ENCODE assay signal across 8 mouse cellular contexts in the genomic region with DNA sequence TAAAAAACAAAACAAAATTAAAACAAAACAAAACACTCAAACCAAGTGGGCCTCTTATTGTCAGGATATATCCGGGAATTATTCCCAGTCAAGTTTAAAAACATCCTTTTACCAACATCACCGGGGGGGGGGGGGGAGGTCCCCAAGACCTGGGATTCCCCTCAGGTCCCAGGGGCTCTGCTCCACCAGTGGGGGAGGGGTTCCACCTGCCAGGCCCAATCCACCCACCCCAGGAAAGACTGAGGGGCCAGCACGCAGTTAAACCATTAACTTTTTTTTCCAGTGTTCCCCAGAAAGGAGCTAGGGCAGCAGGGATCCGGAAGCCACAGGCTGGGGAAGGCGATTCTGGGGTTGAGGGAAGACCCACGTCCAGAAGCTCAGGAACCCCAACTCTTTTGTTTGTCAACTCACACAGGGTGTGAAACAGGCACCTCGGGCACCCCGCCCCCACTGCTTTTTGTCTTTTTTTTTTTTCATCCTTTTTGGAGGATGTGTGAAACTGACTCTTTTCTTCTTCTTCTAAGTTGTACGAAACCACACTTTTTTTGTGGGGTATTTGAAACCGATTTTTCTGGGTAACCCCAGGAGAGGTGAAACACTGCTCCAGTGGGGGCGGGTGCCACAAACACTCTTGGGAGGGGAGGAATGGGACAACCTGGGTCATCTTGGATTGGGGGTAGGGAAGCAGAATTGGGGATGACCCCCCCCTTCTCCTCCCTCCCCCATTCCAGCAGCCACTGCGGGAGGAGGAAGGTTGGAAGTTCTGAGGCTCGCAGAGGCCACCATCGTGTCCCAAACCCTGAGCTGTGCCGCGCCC. TPM values are rescaled to one million over a fixed set of nuclear protein-coding genes. Genes with fewer than 3 reads are reported as not detected.
DNase-seq lines count a peak whose midpoint lies in the region; ATAC-seq and TF ChIP-seq lines count a peak whose summit lies in the region.

No protein-coding gene starts in this region.

- peak overlapping the region; percentile 94 for H3K4me2 ChIP-seq in embryonic facial prominence, embryonic 12.5 days (replicated peaks)
- H3K4me2 ChIP-seq in hindbrain, embryonic 15.5 days = peak overlapping the region; percentile 83
- H3K4me2 ChIP-seq in myocyte (ENCODE audit: low read depth) = peak overlapping the region; percentile 97

- H3K27me3 ChIP-seq in embryonic facial prominence, embryonic 12.5 days = no peaks in the 10 kb centered on the region
- H3K27me3 ChIP-seq in hindbrain, embryonic 15.5 days = no peaks in the 10 kb centered on the region
- H3K27me3 ChIP-seq in myocyte (ENCODE audit: control insufficient read depth, insufficient read depth, insufficient read length) = no peaks in the 10 kb centered on the region

- 0 out of 2 replicates have a peak, but pooled peaks cover 5% of the 10 kb centered on the region for H3K4me1 ChIP-seq in lung, adult 2 months (ENCODE audit: control insufficient read depth, insufficient read depth, low read length)
- H3K4me1 ChIP-seq in embryonic facial prominence, embryonic 12.5 days = peaks cover 8% of the 10 kb centered on the region
- peaks cover 24% of the 10 kb centered on the region for H3K4me1 ChIP-seq in hindbrain, embryonic 15.5 days (replicated peaks)

- peaks cover 32% of the 10 kb centered on the region for H3K79me2 ChIP-seq in myocyte (ENCODE audit: control insufficient read depth, insufficient read depth)

- peak overlapping the region; percentile 92 for H3K4me3 ChIP-seq in lung, adult 2 months (replicated peaks; ENCODE audit: extremely low read depth, low read depth, low read length)
- H3K4me3 ChIP-seq in embryonic facial prominence, embryonic 12.5 days = peak overlapping the region; percentile 94
- peak overlapping the region; percentile 94 for H3K4me3 ChIP-seq in hindbrain, embryonic 15.5 days
- peak overlapping the region; percentile 70 for H3K4me3 ChIP-seq in myocyte

- TF ChIP-seq CTCF in lung, adult 2 months (IDR thresholded peaks at IDR 0.05; ENCODE audit: insufficient read depth, low read length) = no peak

- TF ChIP-seq POLR2A in lung, adult 2 months (IDR thresholded peaks at IDR 0.05; ENCODE audit: borderline replicate concordance, extremely low read depth, low read depth, low read length) = no peak
- no peak for TF ChIP-seq POLR2A in myocyte (IDR thresholded peaks at IDR 0.05; ENCODE audit: insufficient read length, low read depth)

- H3ac ChIP-seq in myocyte (ENCODE audit: control insufficient read depth, insufficient read length) = peak overlapping the region; percentile 78

- H3K36me3 ChIP-seq in embryonic facial prominence, embryonic 12.5 days = peaks cover 44% of the 10 kb centered on the region
- H3K36me3 ChIP-seq in hindbrain, embryonic 15.5 days = peaks cover 24% of the 10 kb centered on the region
- H3K36me3 ChIP-seq in myocyte (ENCODE audit: control insufficient read depth, insufficient read depth) = peaks cover 15% of the 10 kb centered on the region

- H3K9ac ChIP-seq in embryonic facial prominence, embryonic 12.5 days = peak overlapping the region; percentile 100
- H3K9ac ChIP-seq in hindbrain, embryonic 15.5 days = peak overlapping the region; percentile 94

- H3K27ac ChIP-seq in embryonic facial prominence, embryonic 12.5 days = peak overlapping the region; percentile 94
- H3K27ac ChIP-seq in hindbrain, embryonic 15.5 days (replicated peaks) = no peak overlapping the region

- no peak for ATAC-seq in embryonic facial prominence, embryonic 12.5 days (ENCODE audit: insufficient number of reproducible peaks, insufficient read depth, low FRiP score, low TSS enrichment)
- ATAC-seq in hindbrain, embryonic 15.5 days (ENCODE audit: low FRiP score, low read depth) = no peak

- no peaks in the 10 kb centered on the region for H3K9me3 ChIP-seq in embryonic facial prominence, embryonic 12.5 days
- no peaks in the 10 kb centered on the region for H3K9me3 ChIP-seq in hindbrain, embryonic 15.5 days

- DNase-seq in lung, adult 2 months = no peak
- no peak for DNase-seq in lung, adult 18-20 months
- no peak for DNase-seq in urinary bladder, postnatal 4 days (ENCODE audit: low spot score in 2 of 2)
- no peak for DNase-seq in embryo, embryonic 10 days (ENCODE audit: low spot score)
- no peak for DNase-seq in right cerebral cortex, postnatal 25 days

- WGBS in lung, adult 2 months = 11% methylated on average over 16 of the region's 16 CpGs
- WGBS in embryonic facial prominence, embryonic 12.5 days = 18% methylated on average over 16 of the region's 16 CpGs
- WGBS in hindbrain, embryonic 15.5 days = 19% methylated on average over 16 of the region's 16 CpGs

TF ChIP-seq in myocyte, 11 proteins besides CTCF, POLR2A, EP300 and RAD21:
- TF ChIP-seq MAX (IDR thresholded peaks at IDR 0.05; ENCODE audit: low read depth) (no peak), TCF12 (IDR thresholded peaks at IDR 0.05; ENCODE audit: insufficient read depth, poor library complexity, severe bottlenecking) (no peak), MYOD1 (IDR thresholded peaks at IDR 0.05; ENCODE audit: control insufficient read depth in 1 of 3, insufficient read length in 2 of 3, low read depth in 2 of 3) (no peak), SRF (IDR thresholded peaks at IDR 0.05; ENCODE audit: control insufficient read depth, insufficient read length, low read depth) (no peak)

RNA-seq across cellular contexts. Expression of gene Tcf3, which starts 1.7 kb away (rescaled TPM):
- polyA plus RNA-seq in lung, adult 2 months (2012; rRNA removed) = 94.7 and 98.6 TPM in 2 replicates
- 251 and 258 TPM in 2 replicates for polyA plus RNA-seq in embryonic facial prominence, embryonic 12.5 days (2016; fragmentation: Nextera tagmentation; extraction: Ambion mirVana)
- 52.5 and 54.7 TPM in 2 replicates for polyA plus RNA-seq in hindbrain, embryonic 15.5 days (2015; fragmentation: Nextera tagmentation; extraction: Ambion mirVana)
- 67.5 TPM for polyA plus RNA-seq in myocyte (2012; fragmentation: generic; extraction: Trizol)

RNA-seq across cellular contexts. Expression of gene Uqcr11, which starts 25.1 kb away (rescaled TPM):
- 1,202 and 1,263 TPM in 2 replicates for polyA plus RNA-seq in lung, adult 2 months (2012; rRNA removed)
- 403 and 464 TPM in 2 replicates for polyA plus RNA-seq in embryonic facial prominence, embryonic 12.5 days (2016; fragmentation: Nextera tagmentation; extraction: Ambion mirVana)
- 711 and 737 TPM in 2 replicates for polyA plus RNA-seq in hindbrain, embryonic 15.5 days (2015; fragmentation: Nextera tagmentation; extraction: Ambion mirVana)
- polyA plus RNA-seq in myocyte (2012; fragmentation: generic; extraction: Trizol) = 1,247 TPM

RNA-seq across cellular contexts. Expression of gene Mbd3, which starts 32.4 kb away (rescaled TPM):
- 131 and 143 TPM in 2 replicates for polyA plus RNA-seq in lung, adult 2 months (2012; rRNA removed)
- polyA plus RNA-seq in embryonic facial prominence, embryonic 12.5 days (2016; fragmentation: Nextera tagmentation; extraction: Ambion mirVana) = 332 and 349 TPM in 2 replicates
- 213 and 229 TPM in 2 replicates for polyA plus RNA-seq in hindbrain, embryonic 15.5 days (2015; fragmentation: Nextera tagmentation; extraction: Ambion mirVana)
- polyA plus RNA-seq in myocyte (2012; fragmentation: generic; extraction: Trizol) = 190 TPM

RNA-seq across cellular contexts. Expression of gene Mex3d, which starts 44.3 kb away (rescaled TPM):
- 37.5 and 48.3 TPM in 2 replicates for polyA plus RNA-seq in lung, adult 2 months (2012; rRNA removed)
- polyA plus RNA-seq in embryonic facial prominence, embryonic 12.5 days (2016; fragmentation: Nextera tagmentation; extraction: Ambion mirVana) = 13.1 and 14.9 TPM in 2 replicates
- polyA plus RNA-seq in hindbrain, embryonic 15.5 days (2015; fragmentation: Nextera tagmentation; extraction: Ambion mirVana) = 18.9 and 19.2 TPM in 2 replicates
- 29.6 TPM for polyA plus RNA-seq in myocyte (2012; fragmentation: generic; extraction: Trizol)
